Mouse (Mus musculus) E14TG2a.4 (cell line): ENCODE data around the gene Nr2f2.

Experiments used
- H3K27me3 ChIP-seq: 2 replicates; pipeline ENCODE4 v1.6.1; 2014; ENCODE audit warnings: low read length, control low read depth; ENCODE audit not compliant: insufficient read depth
- H3K36me3 ChIP-seq: 2 replicates; pipeline ENCODE4 v1.6.1; 2014; ENCODE audit warnings: low read length, control low read depth; ENCODE audit not compliant: insufficient read depth
- H3K4me1 ChIP-seq: replicated peaks from 2 replicates; pipeline ENCODE4 v1.6.1; 2014; ENCODE audit warnings: low read depth, low read length, control low read depth
- H3K4me3 ChIP-seq: replicated peaks from 2 replicates; pipeline ENCODE4 v1.5.1; 2014; ENCODE audit warnings: mild to moderate bottlenecking, low read length
- H3K9me3 ChIP-seq: 2 replicates; pipeline ENCODE4 v1.6.1; 2014; ENCODE audit warnings: low read length, control low read depth
- CTCF ChIP-seq: conservative IDR thresholded peaks from 2 replicates; pipeline ENCODE4 v1.5.1; 2014; ENCODE audit warnings: low read length
- NANOG ChIP-seq: IDR thresholded peaks from 2 replicates; pipeline ENCODE4 v1.6.1; 2014; ENCODE audit warnings: borderline replicate concordance, low read length, mixed read lengths
- POU5F1 ChIP-seq: IDR thresholded peaks from 2 replicates; pipeline ENCODE4 v1.6.1; 2014; ENCODE audit warnings: low read length, borderline replicate concordance

Nr2f2 gene

DNA sequence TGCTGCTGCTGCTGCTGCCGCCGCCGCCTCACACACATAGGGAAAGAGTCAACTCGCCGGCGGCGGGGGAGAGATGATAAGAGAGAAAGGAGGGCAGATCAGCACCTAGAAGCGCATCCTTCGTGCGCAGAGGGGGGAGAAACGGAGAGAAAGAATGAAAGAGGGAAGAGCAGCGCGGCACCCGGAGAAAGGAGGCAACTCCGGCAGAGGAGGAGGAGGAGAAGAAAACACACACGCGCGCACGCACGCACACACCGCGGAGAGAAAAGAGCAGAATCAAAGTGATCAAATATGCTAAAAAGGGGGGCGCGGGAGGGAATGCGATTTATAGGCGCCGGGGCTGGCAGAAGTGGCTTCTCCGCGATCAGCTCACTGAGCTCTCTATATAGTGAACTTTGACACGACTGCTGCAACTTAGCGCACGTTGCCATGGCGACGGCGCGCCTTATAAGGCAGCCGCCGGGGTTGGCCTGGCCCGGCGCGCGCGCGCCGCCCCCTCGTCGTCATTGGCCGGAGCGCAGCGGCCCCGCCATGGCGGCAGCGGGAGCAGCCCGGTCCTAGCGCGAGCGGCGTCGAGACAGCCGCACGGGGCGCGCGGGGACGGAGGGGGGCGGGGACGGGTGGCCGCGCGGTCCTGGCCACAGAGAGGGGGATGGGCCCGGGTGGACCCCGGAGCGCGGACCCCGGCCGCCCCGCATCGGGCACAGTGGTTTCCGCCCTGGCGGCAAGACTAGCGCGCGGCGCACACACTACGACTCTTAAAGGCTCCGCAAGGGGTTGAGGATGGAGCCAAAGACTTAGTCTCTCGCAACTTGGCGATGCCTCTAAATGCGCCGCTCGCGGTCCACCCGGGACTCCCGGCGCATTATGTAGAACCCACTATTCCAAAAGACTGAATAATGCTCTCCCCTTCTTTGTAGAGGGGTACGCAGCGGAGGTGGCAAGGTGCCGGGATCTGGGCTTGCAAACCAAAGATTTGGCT lies 4.9 kb downstream of the Nr2f2 start:
- Histone ChIP-seq H3K9me3 (0 out of 2 replicates have a peak, but pooled peaks cover 5% of the 10 kb centered on the region), H3K4me1 (peaks cover 51% of the 10 kb centered on the region), H3K27me3 (peaks cover 84% of the 10 kb centered on the region), H3K4me3 (peak overlapping the region; percentile 83), H3K36me3 (no peaks in the 10 kb centered on the region)
- TF ChIP-seq CTCF (no peak), NANOG (no peak), POU5F1 (no peak)

DNA sequence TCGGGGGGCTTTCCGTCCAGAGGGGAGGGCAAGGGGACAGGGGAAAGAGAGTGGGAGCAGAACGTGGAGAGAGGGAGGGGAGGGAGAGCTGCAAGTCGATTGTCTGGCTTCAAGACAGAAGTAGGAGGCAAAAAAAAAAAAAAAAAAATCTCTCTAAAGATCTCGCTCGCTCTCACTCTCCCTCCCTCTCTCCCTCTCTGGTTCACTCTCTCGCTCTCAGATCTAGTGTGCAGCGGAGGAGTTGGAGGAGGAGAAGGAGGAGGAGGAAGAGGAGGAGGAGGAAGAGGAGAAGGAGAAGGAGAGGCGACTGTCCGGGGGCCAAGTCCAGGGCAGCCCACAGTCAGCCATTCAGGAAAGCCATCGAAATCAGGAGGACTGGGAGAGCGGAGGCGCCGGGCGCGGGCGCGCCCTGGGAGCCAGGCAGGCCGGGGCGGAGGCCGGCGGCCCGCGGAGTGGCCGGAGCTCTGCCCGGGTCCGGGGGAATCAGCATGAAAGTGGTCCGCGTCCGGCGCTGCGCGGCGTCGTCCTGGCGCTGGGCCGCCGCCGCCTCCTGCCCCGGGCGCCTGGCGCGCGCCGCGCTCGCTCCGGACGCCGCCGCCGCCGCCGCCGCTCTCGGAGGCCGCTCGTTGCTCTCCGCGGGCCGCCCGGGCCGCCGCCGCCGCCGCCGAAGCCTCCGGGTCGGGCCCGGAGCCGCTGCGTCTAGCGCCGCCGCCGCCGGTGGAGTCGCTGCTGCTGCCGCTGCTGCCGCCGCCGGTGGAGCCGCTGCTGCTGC lies 5.7 kb downstream of the Nr2f2 start:
- Histone ChIP-seq H3K9me3 (0 out of 2 replicates have a peak, but pooled peaks cover 5% of the 10 kb centered on the region), H3K4me3 (peak overlapping the region; percentile 83), H3K27me3 (peaks cover 84% of the 10 kb centered on the region), H3K36me3 (no peaks in the 10 kb centered on the region), H3K4me1 (peaks cover 45% of the 10 kb centered on the region)
- TF ChIP-seq CTCF (no peak), POU5F1 (no peak), NANOG (no peak)

DNA sequence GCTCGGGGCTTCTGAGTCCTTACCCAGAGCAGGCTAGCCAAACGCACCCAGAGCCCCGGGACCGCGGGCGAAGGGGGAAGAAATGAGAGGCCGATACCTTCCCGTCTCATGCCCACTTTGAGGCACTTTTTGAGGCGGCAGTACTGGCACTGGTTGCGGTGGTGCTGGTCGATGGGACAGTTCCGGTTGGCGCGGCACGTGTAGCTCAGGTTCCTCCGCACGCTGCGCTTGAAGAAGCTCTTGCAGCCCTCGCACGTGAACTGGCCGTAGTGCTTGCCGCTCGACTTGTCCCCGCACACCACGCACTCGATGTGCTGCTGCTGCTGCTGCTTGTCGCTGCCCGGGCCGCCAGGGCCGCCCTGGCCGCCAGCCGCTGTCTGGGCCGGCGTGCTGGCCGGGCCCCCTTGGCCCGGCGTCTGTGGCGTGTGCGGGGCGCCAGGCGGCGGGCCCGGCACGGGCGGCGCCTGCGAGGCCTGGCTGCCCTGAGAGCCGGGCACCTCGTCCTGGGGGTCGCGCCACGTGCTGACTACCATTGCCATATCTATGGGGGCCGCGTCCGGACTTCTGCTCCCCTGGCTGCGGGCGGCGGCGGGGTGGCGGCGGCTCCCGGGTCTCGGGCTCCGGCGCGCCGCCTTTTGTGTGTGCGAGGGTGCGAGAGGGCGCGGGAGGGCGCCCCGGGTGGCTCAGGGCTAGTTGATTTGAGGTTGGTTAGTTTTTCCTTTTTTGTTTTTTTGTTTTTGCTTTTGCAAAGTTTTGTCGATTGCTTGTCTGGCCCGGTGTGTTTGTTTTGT lies 6.5 kb downstream of the Nr2f2 start:
- TF ChIP-seq NANOG (no peak), POU5F1 (no peak), CTCF (no peak)
- Histone ChIP-seq H3K9me3 (0 out of 2 replicates have a peak, but pooled peaks cover 5% of the 10 kb centered on the region), H3K27me3 (peaks cover 84% of the 10 kb centered on the region), H3K4me3 (peak overlapping the region; percentile 83), H3K4me1 (peaks cover 37% of the 10 kb centered on the region), H3K36me3 (no peaks in the 10 kb centered on the region)

DNA sequence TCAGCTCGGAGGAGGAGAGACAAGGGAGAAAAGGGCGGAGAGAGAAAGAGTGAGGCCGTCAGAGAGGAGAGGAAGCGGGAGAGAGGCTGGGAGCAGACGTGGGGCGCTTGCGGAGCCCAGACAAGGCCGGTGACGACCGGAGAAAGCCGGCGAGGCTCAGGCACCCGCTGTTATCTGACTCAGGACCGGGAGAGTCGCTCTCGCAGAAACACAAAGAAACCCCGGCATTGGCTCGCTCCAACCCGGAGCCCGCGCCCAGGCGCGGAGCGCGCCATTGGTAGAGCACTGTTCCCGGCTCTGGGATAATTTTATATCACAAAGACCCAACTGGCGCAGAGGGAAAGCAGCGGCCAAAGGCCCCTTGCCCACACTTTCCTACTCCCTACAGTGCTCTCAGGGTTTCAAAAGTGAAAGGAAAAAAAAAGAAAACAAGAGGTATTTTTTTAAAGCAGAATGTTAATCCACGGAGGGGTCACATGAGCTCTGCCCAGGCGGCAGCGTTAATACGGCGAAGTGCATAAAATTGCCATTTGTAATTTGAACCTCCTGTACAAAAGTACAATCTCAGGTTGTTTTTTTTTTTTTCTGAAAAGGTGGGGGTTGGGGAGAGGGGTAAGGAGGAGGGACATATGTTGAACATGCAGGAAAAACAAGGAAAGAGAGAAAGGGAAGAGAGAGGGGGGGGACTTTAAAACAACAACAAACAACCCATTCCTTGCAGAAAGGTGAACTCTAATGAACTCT lies 7.5 kb downstream of the Nr2f2 start:
- H3K4me1 ChIP-seq, result peaks cover 33% of the 10 kb centered on the region
- TF ChIP-seq CTCF (no peak), POU5F1 (no peak), NANOG (no peak)
- peaks cover 85% of the 10 kb centered on the region for H3K27me3 ChIP-seq
- H3K4me3 ChIP-seq, result peak overlapping the region; percentile 49
- no peaks in the 10 kb centered on the region for H3K36me3 ChIP-seq
- 0 out of 2 replicates have a peak, but pooled peaks cover 5% of the 10 kb centered on the region for H3K9me3 ChIP-seq

DNA sequence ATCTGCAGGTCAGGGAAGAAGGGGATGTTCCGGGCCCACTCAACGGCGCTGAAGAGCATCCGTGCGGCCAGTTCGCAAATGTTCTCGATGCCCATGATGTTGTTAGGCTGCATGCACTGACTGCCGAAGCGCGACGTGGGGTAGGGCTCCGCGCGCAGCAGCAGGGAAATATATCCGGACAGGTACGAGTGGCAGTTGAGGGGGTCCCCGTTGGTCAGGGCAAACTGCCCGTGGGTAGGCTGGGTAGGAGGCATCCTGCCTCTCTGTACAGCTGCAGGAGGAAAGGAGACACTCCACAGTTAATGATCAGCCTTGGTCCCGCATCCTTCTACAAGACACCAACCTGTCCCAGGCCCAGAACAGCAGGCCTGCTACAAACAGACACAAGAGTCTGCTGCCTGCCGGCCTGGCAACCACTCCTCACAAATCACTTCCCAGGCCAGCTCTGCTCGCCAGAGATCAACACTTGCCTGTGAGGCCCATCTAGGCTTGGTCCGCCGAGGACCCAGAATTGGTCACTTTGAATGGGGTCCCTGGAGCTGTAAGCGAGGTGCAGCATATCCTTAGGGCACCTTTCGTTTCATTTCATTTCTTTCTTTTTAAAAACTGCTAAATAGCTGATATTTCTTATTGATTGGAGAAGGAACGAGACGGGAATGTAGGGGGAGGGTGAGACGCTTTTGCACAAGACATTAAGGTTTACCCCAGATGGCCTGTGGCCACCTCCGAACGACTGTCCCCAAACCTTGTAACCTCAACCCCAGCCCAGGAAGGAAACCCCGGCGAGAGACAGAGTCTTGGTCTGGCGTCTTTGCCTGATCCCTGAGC lies 8.3 kb downstream of the Nr2f2 start:
- TF ChIP-seq CTCF, result no peak

DNA sequence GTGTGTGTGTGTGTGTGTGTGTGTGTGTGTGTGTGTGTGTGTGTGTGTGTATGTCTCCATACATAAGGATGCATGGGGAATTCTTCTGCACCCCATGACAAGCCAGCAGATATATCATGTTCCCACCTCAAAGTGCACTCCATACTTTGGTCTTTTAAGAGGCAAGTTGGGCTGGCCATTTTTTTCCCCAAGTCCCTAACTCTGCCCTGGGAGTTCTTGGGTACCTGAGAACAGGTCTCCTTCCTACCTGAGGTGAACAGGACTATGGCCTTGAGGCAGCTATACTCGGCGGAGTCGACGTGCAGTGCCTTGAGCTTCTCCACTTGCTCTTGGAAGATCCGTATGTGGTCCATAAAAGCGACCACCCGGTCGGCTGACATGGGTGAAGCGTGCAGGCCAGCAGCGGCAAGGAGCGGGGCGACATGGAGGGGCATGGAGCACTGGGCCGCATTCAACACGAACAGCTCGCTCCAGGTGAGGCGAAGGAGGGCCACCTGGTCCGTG lies 9.0 kb downstream of the Nr2f2 start:
- peaks cover 82% of the 10 kb centered on the region for H3K27me3 ChIP-seq
- no peaks in the 10 kb centered on the region for H3K36me3 ChIP-seq
- no peak for TF ChIP-seq POU5F1
- peaks cover 33% of the 10 kb centered on the region for H3K4me1 ChIP-seq
- H3K4me3 ChIP-seq, result peak overlapping the region; percentile 49
- 0 out of 2 replicates have a peak, but pooled peaks cover 2% of the 10 kb centered on the region for H3K9me3 ChIP-seq

More for the DNA sequence above, 8.3 kb downstream of the Nr2f2 start:
- peaks cover 33% of the 10 kb centered on the region for H3K4me1 ChIP-seq
- H3K4me3 ChIP-seq, result peak overlapping the region; percentile 49
- no peaks in the 10 kb centered on the region for H3K36me3 ChIP-seq
- H3K27me3 ChIP-seq, result peaks cover 81% of the 10 kb centered on the region
- 0 out of 2 replicates have a peak, but pooled peaks cover 5% of the 10 kb centered on the region for H3K9me3 ChIP-seq
